Mouse (Mus musculus) embryonic facial prominence, embryonic 10.5 days (tissue): ENCODE data around the gene Arl11. TPM values are rescaled to one million over a fixed set of nuclear protein-coding genes. Genes with fewer than 3 reads are reported as not detected.
"Not testable (repeated sequence)": the region's sequence is repeated elsewhere in the genome, so short reads cannot be mapped to it uniquely, and the experiment has no call there.

Source experiments
- DNase-seq: peaks from one replicate; pipeline ENCODE4 v3.0.0-alpha.2; 2017; ENCODE audit warnings: low spot score
- H3K27ac ChIP-seq: fragments of 300-500 bp; sonication (generic); replicated peaks from 2 replicates; pipeline ENCODE4 v1.5.1; 2016; ENCODE audit warnings: mild to moderate bottlenecking
- H3K27me3 ChIP-seq: fragments of 300-500 bp; sonication (generic); replicated peaks from 2 replicates; pipeline ENCODE4 v1.6.1; 2016; ENCODE audit warnings: low read depth, mild to moderate bottlenecking; ENCODE audit not compliant: poor library complexity, severe bottlenecking
- H3K36me3 ChIP-seq: fragments of 300-500 bp; sonication (generic); replicated peaks from 2 replicates; pipeline ENCODE4 v1.6.1; 2016; ENCODE audit warnings: mild to moderate bottlenecking, moderate library complexity
- H3K4me1 ChIP-seq: fragments of 300-500 bp; sonication (generic); 2 replicates; pipeline ENCODE4 v1.6.1; 2016
- H3K4me3 ChIP-seq: fragments of 300-500 bp; sonication (generic); 2 replicates; pipeline ENCODE4 v1.5.1; 2016; ENCODE audit warnings: mild to moderate bottlenecking, moderate library complexity
- H3K9me3 ChIP-seq: fragments of 300-500 bp; sonication (generic); 2 replicates; pipeline ENCODE4 v1.6.1; 2016; ENCODE audit warnings: mild to moderate bottlenecking
- WGBS: fragments of 180-500 bp; shearing (Covaris S2); methylation state at CpG from one replicate; pipeline ENCODE4 v1.1.7; 2016; 5-methylcytosine and 5-hydroxymethylcytosine counted together
- polyA plus RNA-seq: library from polyadenylated mRNA; unstranded; fragments of >200 nt; fragmentation: Nextera tagmentation; extraction: Ambion mirVana; gene quantifications from 2 replicates; pipeline ENCODE4 v1.2.1, GENCODE M21; 2016

Gene Arl11
- polyA plus RNA-seq, 1 experiment from 2014 or later, result 0.30 TPM

DNA sequence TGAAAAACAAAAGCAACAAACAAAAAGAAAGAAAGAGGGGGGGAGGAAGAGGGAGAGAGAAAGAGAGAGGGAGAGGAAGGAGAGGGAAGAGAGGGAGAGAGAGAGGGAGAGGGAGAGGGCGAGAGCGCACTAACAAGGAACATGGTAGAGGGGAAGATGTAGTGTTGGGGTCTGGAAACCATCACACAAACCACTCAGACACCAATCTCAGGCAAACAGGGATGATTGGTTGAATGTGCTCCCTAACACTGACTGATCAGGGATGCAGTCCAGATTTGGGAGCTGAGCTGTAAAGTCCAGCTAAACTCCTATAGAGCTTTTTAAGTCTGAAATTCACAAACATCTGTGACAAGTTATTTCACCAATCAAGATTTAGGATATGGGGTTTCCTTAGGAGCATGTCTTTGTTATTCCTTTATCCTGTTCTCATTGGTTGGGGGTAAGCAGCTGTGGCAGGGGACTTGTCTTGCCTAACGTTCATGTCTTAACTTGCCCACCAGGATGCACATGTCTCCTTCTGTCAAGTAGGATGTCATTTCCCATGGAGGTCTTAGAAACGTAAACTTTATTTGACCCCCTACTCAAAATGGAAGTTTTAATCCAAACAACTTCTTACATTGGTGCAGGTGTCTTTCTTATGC is 5.5 kb upstream of the Arl11 start:
- WGBS, result 79% methylated on average over 4 of the region's 4 CpGs
- DNase-seq, result no peak
- no peaks in the 10 kb centered on the region for H3K36me3 ChIP-seq
- no peak overlapping the region for H3K27ac ChIP-seq
- no peak overlapping the region for H3K4me3 ChIP-seq
- H3K27me3 ChIP-seq, result no peaks in the 10 kb centered on the region
- H3K4me1 ChIP-seq, result 0 out of 2 replicates have a peak, but pooled peaks cover 3% of the 10 kb centered on the region
- no peaks in the 10 kb centered on the region for H3K9me3 ChIP-seq

DNA sequence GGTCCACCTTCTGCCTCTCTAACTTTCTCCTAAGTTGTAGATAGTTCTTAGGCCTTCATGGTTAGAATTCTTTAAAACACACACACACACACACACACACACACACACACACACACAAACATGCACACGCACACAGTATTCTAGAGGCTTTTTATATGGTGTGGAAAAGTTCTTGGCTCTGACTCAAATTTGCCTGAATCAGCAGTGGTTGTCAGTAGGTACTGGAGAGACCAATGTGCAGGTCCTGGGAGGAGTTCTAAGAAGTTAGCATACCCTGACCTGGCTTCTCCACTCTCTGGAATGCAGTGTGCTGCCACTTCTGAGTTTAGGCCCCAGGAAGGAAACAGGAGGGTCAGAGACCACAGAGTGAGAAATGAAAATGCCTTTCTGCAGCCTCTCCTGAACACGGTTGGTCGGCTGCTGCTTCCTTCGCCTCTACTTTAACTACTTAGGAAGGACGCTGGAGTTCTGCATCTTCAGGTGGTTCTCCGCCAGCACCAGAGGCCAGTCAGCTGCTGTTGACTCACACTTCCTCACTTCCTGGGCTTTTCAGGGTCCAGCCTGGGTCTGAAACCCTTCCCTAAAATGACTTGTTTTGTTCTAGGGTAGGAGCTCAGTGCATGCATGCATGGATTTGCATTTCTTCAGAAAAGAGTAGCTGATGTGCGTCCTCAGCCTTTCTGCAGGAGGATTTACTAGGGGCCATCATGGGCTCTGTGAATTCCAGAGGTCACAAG is 651 bp downstream of the Arl11 start:
- H3K4me3 ChIP-seq, result no peak overlapping the region
- no peak overlapping the region for H3K27ac ChIP-seq
- DNase-seq, result no peak
- no peaks in the 10 kb centered on the region for H3K9me3 ChIP-seq
- no peaks in the 10 kb centered on the region for H3K27me3 ChIP-seq
- 80% methylated on average over 7 of the region's 7 CpGs for WGBS
- H3K36me3 ChIP-seq, result no peaks in the 10 kb centered on the region
- H3K4me1 ChIP-seq, result peaks cover 10% of the 10 kb centered on the region; the same call in 1 of the 2 replicates

DNA sequence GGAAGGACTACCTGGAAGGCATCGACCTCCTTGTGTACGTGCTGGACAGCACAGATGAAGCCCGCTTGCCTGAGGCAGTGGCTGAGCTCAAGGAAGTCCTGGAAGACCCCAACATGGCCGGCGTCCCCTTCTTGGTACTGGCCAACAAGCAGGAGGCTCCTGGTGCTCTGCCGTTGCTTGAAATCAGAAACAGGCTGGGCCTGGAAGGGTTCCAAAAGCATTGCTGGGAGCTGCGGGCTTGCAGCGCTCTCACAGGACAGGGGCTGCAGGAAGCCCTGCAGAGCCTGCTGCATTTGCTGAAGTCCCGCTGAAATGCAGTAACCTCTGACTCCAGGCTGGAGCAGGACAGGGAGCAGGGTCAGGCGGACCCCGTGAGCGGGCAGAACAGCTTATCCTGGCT is 1.4 kb downstream of the Arl11 start:
- no peak for DNase-seq
- 76% methylated on average over 12 of the region's 12 CpGs for WGBS
- H3K36me3 ChIP-seq, result no peaks in the 10 kb centered on the region
- H3K27ac ChIP-seq, result no peak overlapping the region
- no peaks in the 10 kb centered on the region for H3K27me3 ChIP-seq
- H3K4me3 ChIP-seq, result no peak overlapping the region
- H3K4me1 ChIP-seq, result peaks cover 10% of the 10 kb centered on the region; the same call in 1 of the 2 replicates
- H3K9me3 ChIP-seq, result no peaks in the 10 kb centered on the region

DNA sequence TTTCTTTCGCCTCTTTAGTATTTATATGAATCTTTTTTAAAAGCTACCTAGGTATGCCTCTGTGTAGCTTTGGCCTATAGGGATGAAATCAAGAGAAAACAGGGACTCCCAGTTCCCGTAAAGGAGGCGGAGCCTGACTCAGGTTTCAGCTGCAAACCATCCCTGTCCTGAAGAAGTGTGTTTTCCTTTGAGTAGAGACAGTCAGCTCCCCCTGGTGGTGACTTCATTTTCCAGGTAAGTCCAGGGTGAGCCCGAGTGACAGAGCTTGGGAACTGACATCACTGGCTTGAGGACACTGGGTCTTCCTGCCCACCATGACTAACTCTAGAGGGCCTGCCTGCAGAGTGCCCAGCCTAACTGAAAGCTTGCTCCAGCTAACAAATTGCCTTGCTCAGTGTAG is 7.3 kb downstream of the Arl11 start:
- no peak overlapping the region for H3K4me3 ChIP-seq
- 32% methylated on average over 4 of the region's 4 CpGs for WGBS
- H3K9me3 ChIP-seq, result no peaks in the 10 kb centered on the region
- H3K27ac ChIP-seq, result no peak overlapping the region
- no peaks in the 10 kb centered on the region for H3K27me3 ChIP-seq
- peaks cover 7% of the 10 kb centered on the region; the same call in 1 of the 2 replicates for H3K4me1 ChIP-seq
- DNase-seq, result peak; percentile 66
- no peaks in the 10 kb centered on the region for H3K36me3 ChIP-seq

DNA sequence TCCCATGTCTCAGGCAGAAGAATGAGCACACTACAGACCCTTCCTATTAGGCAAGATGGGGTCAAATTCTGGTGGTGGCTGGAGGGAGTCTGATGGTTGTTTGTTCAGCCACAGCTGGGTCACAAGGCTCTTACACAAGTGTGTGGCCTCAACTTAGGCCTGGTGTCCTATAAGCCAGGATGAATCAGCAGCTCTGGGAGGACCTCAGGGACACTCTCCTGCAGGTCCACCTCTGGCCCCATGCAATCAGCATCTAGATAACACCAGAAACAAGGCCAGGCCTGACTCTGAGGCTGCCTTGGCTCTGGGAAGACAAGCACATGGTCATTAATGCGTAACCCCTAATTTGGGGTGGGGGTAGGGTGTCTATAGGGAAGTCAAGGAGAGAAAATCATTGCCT is 11.2 kb downstream of the Arl11 start:
- H3K9me3 ChIP-seq, result peaks cover 7% of the 10 kb centered on the region; the same call in 1 of the 2 replicates
- WGBS, result 88% methylated on average over 1 of the region's 1 CpGs
- H3K36me3 ChIP-seq, result no peaks in the 10 kb centered on the region
- no peak overlapping the region for H3K4me3 ChIP-seq
- H3K27me3 ChIP-seq, result no peaks in the 10 kb centered on the region
- H3K4me1 ChIP-seq, result peaks cover 7% of the 10 kb centered on the region; the same call in 1 of the 2 replicates
- no peak for DNase-seq
- no peak overlapping the region for H3K27ac ChIP-seq

DNA sequence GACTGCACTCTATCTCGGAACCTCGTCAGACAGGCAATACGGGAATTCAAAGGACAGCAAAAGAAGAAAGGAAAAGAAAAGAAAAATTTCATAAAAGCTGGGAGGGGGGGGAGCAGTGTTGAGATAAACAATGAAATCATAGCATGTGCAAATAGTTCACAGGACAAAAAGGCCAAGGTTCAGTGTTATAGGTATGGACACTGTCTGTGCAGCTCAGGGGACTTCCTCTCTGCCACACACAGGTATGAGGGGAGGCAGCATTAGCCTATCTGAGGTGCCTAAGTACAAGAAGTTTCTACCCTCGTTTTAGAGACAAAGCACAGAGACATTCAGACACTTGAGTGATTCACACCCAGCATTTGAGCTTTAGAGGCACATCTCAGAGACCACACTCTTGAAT is 11.6 kb downstream of the Arl11 start:
- Histone ChIP-seq H3K27ac (no peak overlapping the region), H3K27me3 (no peaks in the 10 kb centered on the region), H3K4me1 (peaks cover 7% of the 10 kb centered on the region; the same call in 1 of the 2 replicates), H3K9me3 (peaks cover 7% of the 10 kb centered on the region; the same call in 1 of the 2 replicates), H3K36me3 (no peaks in the 10 kb centered on the region), H3K4me3 (no peak overlapping the region)
- WGBS, result 90% methylated on average over 4 of the region's 4 CpGs
- DNase-seq, result no peak

DNA sequence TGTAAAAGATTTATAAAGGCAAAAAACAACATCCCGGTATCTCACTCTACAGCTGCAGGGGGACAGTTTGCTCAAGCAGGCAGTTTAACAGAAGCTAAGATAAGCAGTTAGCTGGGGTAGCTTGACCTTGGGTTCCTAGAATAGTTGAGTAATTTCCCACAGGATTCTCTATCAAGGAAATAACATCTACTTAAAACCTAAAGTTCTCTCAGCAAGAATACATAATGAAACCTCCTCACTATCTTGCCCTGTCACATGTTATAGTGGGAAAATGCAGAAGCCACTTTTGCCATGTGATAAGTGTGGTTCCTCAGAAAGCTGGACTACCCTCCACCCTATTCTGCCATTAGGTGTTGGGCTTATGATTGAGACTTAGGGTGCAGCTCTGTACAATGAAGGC is 13.2 kb downstream of the Arl11 start:
- Histone ChIP-seq H3K27me3 (no peaks in the 10 kb centered on the region), H3K27ac (no peak overlapping the region), H3K4me1 (peaks cover 10% of the 10 kb centered on the region), H3K9me3 (peaks cover 7% of the 10 kb centered on the region; the same call in 1 of the 2 replicates), H3K36me3 (no peaks in the 10 kb centered on the region), H3K4me3 (no peak overlapping the region)
- WGBS, result 94% methylated on average over 1 of the region's 1 CpGs
- DNase-seq, result no peak

DNA sequence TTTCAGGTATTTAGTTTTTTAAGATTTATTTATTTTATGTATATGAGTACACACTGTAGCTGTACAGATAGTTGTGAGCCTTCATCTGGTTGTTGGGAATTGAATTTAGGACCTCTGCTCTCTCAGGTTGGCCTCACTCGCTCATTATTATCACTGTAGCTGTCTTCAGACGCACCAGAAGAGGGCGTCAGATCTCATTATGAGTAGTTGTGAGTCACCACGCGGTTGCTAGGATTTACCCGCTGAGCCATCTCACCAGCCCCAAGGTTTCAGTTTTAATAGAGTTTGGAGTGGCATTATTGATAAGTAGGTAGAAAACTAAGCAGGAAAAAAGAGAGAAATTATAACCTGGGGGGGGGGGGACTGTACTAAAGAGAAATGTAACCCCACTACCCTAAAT is 17.5 kb downstream of the Arl11 start:
- not testable (repeated sequence) for DNase-seq, H3K27me3 ChIP-seq, H3K9me3 ChIP-seq, H3K36me3 ChIP-seq, H3K27ac ChIP-seq, H3K4me3 ChIP-seq
- 19% methylated on average over 6 of the region's 6 CpGs for WGBS
- peaks cover 19% of the 10 kb centered on the region for H3K4me1 ChIP-seq

DNA sequence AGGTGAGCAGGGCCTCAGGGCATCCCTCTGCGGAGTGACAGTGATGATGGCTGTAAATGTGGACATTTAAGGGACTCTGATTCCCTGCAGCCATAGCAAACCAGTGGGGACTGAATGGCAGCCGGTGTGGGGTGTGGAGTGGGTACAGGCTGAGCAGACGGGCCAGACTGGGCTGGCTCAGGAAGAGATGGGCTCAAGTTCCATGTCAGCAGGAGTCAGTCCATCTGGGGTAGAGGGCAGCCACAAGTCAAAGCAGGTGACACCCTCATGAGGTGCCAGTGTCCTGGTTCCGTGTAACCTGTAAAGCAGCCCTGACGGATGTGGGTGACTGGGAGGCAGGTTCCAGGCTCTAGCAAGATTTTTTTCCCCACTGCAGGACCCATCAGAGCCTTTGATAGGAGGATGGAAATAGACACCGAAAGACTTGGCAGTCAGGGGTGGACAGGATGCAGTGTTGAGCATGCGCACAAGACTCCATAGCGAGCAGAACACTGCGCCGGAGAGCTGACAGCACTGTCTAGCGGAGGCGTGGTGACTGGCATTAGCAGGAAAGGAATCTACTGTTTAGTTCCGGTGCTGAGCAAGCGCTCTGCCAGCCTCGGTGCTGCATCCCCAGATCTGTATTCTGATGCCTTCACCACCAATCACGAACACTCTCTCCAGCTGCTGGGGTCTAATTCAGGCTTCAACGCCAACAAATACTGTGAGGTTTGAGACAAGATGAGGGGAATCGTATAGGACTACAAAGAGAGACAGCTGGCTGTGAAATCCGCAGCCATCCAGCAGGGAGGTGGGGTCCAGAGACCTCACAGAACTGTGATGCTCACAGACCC is 18.3 kb downstream of the Arl11 start:
- H3K27ac ChIP-seq, result peak overlapping the region; percentile 15

DNA sequence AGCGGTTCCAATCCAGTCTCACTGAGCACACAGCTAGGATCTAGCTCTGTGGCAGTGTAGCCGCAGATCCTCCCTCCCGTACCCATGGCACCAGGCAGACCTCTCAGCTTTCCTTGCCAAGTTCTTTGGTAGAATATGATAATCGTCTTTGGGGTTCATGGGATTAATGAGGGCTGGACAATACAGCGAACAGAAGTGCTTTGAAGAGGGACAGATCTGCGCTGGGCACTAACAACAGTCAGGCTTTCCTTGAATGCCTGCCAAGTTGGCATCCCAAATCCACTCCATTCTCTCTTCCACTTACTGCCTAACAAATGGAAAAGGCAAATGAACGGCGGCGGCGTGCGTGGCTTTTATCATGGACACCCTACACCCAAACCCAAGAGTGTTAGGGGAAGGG is 21.0 kb downstream of the Arl11 start:
- peaks cover 19% of the 10 kb centered on the region for H3K4me1 ChIP-seq
- H3K27ac ChIP-seq, result no peak overlapping the region

More for the DNA sequence above, 18.3 kb downstream of the Arl11 start:
- Histone ChIP-seq H3K4me1 (peaks cover 19% of the 10 kb centered on the region), H3K9me3 (0 out of 2 replicates have a peak, but pooled peaks cover 4% of the 10 kb centered on the region), H3K4me3 (peak overlapping the region; percentile 47), H3K36me3 (no peaks in the 10 kb centered on the region), H3K27me3 (no peaks in the 10 kb centered on the region)
- WGBS, result 33% methylated on average over 19 of the region's 19 CpGs
- DNase-seq, result peak; percentile 62

DNA sequence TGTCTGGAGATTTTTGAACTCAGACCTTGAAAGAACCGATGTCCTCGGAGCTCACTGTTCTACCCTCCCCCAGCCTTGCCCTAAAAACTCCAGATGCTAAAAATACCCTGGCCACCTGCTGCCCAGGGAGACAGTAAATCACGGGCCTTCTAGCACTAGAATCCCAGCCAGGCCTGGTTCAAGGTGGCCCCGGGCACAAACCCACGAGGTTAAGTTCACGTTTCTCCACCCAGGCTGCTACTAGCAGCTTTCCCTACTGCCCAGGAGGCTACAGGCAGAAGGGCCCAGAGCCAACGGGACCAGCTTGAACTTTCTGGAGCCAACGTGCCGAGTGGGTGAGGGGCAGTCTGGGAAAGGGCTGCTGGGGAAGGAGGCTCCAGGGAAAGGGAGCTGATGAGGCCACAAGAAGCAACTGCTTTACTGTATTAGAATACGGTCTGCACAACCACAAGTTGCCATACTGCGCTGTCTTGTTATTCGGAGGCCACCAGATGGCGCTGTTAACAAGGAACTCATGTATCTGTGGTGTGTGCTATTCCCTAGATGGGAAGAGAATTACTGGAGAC is 21.5 kb downstream of the Arl11 start:
- H3K36me3 ChIP-seq, result peaks cover 3% of the 10 kb centered on the region; the same call in 1 of the 2 replicates
- H3K27ac ChIP-seq, result no peak overlapping the region
- 32% methylated on average over 13 of the region's 13 CpGs for WGBS
- DNase-seq, result peak; percentile 81
- no peaks in the 10 kb centered on the region for H3K9me3 ChIP-seq
- 0 out of 2 replicates have a peak overlapping the region, but pooled peaks have one; percentile 12 for H3K4me3 ChIP-seq
- H3K4me1 ChIP-seq, result peaks cover 19% of the 10 kb centered on the region
- H3K27me3 ChIP-seq, result no peaks in the 10 kb centered on the region

More for the DNA sequence above, 21.0 kb downstream of the Arl11 start:
- DNase-seq, result no peak
- Histone ChIP-seq H3K4me3 (no peak overlapping the region), H3K27me3 (no peaks in the 10 kb centered on the region), H3K9me3 (no peaks in the 10 kb centered on the region), H3K36me3 (peaks cover 3% of the 10 kb centered on the region; the same call in 1 of the 2 replicates)
- 85% methylated on average over 11 of the region's 11 CpGs for WGBS

DNA sequence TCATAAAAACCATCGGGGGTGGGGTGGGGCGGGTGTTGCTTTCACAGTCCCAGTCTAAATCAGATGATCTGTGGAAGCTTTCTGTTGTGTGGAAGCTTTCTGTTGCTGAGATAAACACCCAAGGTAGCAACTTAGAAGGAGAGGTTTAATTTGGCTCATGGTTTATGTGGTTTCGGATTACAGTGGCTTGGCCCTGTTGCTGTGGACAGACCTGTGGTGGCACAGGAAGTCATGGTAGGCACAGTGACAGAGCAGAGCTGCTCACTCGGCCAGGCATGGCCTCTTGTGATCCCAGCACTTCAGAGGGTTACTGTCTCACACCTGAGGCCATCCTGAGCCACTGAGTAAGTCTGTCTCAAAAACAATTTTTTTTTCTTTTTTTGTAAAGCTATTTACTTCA is 29.8 kb downstream of the Arl11 start:
- Histone ChIP-seq H3K36me3 (0 out of 2 replicates have a peak, but pooled peaks cover 3% of the 10 kb centered on the region), H3K4me3 (no peak overlapping the region), H3K27me3 (no peaks in the 10 kb centered on the region), H3K4me1 (peaks cover 7% of the 10 kb centered on the region; the same call in 1 of the 2 replicates), H3K9me3 (no peaks in the 10 kb centered on the region), H3K27ac (no peak overlapping the region)
- DNase-seq, result no peak
- 80% methylated on average over 4 of the region's 4 CpGs for WGBS
